Mouse (Mus musculus): ENCODE measurements around the gene Zfp385c. TPM values are rescaled to one million over a fixed set of nuclear protein-coding genes. Genes with fewer than 3 reads are reported as not detected.

The Zfp385c gene
- polyA plus RNA-seq, 1 experiment from 2014 or later = 0.11 TPM

DNA sequence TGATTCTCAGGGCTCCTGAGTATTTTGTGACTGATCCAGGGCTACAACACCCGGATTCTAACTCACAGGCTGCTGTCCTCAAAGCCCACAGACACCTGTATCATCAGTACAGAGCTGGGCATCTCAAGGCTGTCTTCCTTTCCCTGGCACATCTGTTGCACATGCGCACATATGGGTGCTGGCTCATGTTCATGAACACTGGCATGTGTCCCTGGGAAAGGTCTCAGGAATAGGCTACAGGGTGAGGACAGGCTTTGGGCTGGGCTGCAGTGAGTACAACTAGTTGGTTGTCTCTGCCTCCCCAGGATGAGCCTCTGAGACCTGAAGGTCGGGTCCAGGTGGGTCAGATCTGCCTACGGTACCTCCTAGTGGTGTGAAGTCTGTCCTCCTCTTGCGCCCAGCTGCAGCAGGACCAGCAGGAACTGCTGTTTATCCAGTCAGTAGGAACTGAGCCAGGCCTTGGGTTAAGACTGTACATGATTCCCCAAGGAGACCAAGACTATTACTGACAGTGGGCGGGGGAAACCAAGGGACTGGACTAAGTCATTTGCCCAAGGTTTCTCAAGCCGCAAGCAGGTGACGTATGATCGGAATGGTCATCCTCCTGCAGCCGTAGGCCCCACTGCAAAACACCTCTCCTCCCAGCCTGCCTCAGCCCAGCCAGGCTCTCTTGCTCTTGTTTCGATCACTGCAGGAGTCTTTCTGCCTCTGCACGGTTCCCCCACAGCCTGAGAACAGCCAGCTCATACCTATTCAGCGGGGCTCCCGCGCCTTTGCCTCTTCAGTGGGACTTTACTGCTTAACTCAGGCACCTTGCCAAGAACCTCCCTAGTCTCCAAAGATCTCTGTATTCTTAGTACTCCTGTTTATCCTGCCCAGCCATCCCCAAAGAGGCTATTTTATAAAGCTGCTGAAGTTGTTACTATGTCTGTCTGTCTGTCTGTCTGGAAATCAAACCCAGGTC, 48.4 kb downstream of the Zfp385c start:
- Histone ChIP-seq H3K4me2 (replicated peaks) (no peak overlapping the region), H3K27me3 (replicated peaks) (peaks cover 28% of the 10 kb centered on the region), H3K27ac (no peak overlapping the region), H3K4me1 (replicated peaks) (peaks cover 10% of the 10 kb centered on the region; the same call in 1 of the 2 replicates), H3K9me3 (no peaks in the 10 kb centered on the region), H3K4me3 (replicated peaks) (no peak overlapping the region), H3K36me3 (no peaks in the 10 kb centered on the region), H3K9ac (no peak overlapping the region)
- ATAC-seq = no peak
- 55% methylated on average over 15 of the region's 15 CpGs for WGBS

DNA sequence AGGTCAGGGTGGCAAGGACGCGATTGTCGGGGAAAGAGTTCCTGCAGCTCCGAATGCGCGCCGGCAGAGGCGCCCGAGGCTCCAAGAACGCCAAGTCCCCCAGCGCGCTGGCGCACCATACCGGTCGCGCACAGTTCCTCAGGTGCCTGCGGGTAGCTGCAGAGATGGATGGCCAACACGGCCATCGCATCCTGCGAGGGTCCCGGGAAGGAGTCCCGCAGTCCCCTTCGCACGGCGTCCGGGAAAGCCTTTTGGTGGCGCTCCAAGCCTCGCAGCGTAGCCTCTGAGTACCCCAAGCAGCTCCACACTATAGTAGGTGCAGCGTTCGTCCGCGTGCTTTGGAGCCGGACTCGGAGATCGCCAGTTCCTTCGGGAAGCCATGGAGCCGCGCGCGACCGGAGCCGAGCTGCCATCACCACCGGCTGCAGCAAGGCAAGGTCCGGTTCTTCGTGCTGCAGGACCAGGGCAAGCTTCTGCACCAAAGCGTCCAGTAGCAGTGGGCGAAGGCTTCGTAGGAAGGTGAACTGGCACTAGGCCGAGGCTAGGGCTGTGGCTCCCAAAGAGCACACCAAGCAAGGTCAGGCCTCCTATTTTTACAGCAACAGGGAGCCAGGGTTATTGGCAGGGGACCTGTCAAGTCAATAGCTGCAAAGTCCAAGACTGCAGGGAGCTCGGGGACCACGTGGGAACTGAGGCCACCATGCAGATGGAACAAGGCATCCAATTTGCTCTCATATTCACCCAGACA, 51.9 kb downstream of the Zfp385c start:
- Histone ChIP-seq H3K9ac (no peak overlapping the region), H3K36me3 (no peaks in the 10 kb centered on the region), H3K9me3 (no peaks in the 10 kb centered on the region), H3K4me1 (replicated peaks) (peaks cover 10% of the 10 kb centered on the region; the same call in 1 of the 2 replicates), H3K27me3 (replicated peaks) (peaks cover 23% of the 10 kb centered on the region), H3K4me3 (replicated peaks) (peak overlapping the region; percentile 34), H3K4me2 (replicated peaks) (peak overlapping the region; percentile 77), H3K27ac (no peak overlapping the region)
- ATAC-seq = peak; percentile 62
- WGBS = 8% methylated on average over 52 of the region's 52 CpGs

DNA sequence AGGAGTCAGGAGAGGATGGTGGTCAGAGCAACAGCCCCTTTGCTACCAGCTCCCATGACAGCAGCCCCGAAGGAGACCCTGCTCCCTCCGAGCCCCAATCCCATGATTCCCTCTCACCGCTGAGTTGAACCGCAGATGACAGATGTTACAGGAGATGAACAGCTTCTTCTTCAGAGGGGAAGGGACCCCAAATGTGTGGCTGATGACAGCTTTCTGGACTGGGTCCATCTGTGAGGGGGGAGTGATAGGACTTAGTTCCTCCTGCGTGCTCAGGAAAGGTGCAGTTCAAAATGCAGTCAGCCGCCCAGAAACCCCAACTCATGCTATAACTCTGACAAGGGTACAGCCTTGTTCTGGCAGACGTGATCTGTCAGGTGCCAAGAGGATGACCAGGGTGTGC, 57.7 kb downstream of the Zfp385c start:
- no peaks in the 10 kb centered on the region for H3K4me1 ChIP-seq (replicated peaks)
- H3K9me3 ChIP-seq = no peaks in the 10 kb centered on the region
- ATAC-seq = no peak
- H3K4me3 ChIP-seq (replicated peaks) = no peak overlapping the region
- no peak overlapping the region for H3K9ac ChIP-seq
- H3K27me3 ChIP-seq (replicated peaks) = peaks cover 8% of the 10 kb centered on the region
- WGBS = 72% methylated on average over 7 of the region's 7 CpGs
- no peak overlapping the region for H3K4me2 ChIP-seq (replicated peaks)
- H3K36me3 ChIP-seq = no peaks in the 10 kb centered on the region
- H3K27ac ChIP-seq = no peak overlapping the region

DNA sequence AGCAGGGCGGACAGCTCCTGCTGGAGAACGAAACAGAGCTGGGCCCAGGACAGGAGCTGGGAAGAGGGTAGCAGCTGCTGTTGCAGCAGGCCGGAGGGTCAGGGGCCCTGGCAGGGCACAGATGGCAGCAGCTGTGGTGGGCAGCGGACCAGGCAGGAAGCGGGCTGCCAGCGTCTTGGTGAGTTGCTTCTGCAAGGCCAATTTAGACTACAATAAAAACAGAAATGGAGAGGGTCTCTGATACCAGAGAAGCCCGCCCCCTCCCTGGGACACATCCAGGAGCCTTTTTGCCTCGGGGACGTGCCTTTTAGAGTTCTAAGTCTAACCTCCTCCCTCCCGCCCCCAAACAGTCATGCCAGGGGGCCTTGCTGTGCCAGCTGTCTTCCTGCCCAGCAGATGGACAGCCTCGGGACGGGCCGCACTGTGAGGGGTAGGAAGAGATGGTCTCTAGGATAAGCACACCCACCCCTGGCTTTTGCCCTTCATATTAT, 63.3 kb downstream of the Zfp385c start:
- no peaks in the 10 kb centered on the region; the same call in 1 of the 2 replicates for H3K27me3 ChIP-seq (replicated peaks)
- no peak overlapping the region for H3K9ac ChIP-seq
- H3K4me2 ChIP-seq (replicated peaks) = no peak overlapping the region
- no peak for ATAC-seq
- peaks cover 10% of the 10 kb centered on the region; the same call in 1 of the 2 replicates for H3K36me3 ChIP-seq
- H3K9me3 ChIP-seq = no peaks in the 10 kb centered on the region
- no peak overlapping the region for H3K27ac ChIP-seq
- H3K4me1 ChIP-seq (replicated peaks) = peaks cover 23% of the 10 kb centered on the region
- H3K4me3 ChIP-seq (replicated peaks) = no peak overlapping the region
- WGBS = 55% methylated on average over 13 of the region's 13 CpGs

DNA sequence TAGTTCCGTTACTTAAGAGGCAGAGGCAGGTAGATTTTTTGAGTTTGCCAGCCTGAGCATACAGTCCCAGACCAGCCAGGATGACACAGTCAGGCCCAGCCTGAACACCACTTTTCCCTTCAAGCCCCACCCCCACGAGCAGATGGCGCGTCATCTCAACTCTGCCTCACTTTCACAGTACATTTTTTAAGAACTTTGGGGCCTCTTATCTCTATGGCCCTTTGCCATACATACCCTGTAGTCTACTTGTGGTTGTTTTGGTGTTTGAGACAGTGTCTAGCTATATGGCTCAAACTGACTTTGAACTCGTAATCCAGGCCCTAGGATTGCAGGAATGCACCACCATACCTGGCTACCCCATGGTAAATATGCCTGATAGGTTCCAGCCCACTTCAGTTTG, 64.2 kb downstream of the Zfp385c start:
- Histone ChIP-seq H3K36me3 (peaks cover 10% of the 10 kb centered on the region; the same call in 1 of the 2 replicates), H3K27ac (no peak overlapping the region), H3K9ac (no peak overlapping the region), H3K4me2 (replicated peaks) (no peak overlapping the region), H3K4me1 (replicated peaks) (peaks cover 27% of the 10 kb centered on the region), H3K4me3 (replicated peaks) (no peak overlapping the region), H3K27me3 (replicated peaks) (no peaks in the 10 kb centered on the region; the same call in 1 of the 2 replicates), H3K9me3 (no peaks in the 10 kb centered on the region)
- 91% methylated on average over 5 of the region's 5 CpGs for WGBS
- ATAC-seq = no peak

DNA sequence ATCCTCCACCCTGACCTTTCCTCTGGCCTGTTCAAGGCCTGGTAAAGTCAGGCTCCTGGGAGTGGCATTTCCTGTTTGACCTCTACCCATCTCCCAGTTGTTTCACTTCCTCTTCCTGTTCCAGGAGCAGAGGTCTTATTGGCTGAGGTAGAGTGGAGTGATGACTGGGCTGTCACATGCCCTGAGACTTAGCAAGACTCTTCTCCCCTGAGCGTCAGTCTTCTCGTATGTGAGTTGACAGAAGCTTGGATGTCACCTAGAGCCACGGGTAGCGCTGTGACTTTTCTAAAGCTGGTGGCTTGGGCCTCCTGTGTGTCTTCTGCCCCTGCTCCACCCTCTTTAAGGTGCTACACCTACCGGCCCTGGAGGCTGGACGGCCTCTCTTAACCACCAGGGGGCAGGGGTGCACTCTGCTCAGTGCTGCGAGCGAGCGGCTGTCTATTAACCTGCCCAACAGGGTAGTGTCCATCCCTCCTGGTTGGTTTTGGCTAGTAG, 65.5 kb downstream of the Zfp385c start:
- peak; percentile 81 for ATAC-seq
- 0 out of 2 replicates have a peak overlapping the region, but pooled peaks have one; percentile 44 for H3K27ac ChIP-seq

DNA sequence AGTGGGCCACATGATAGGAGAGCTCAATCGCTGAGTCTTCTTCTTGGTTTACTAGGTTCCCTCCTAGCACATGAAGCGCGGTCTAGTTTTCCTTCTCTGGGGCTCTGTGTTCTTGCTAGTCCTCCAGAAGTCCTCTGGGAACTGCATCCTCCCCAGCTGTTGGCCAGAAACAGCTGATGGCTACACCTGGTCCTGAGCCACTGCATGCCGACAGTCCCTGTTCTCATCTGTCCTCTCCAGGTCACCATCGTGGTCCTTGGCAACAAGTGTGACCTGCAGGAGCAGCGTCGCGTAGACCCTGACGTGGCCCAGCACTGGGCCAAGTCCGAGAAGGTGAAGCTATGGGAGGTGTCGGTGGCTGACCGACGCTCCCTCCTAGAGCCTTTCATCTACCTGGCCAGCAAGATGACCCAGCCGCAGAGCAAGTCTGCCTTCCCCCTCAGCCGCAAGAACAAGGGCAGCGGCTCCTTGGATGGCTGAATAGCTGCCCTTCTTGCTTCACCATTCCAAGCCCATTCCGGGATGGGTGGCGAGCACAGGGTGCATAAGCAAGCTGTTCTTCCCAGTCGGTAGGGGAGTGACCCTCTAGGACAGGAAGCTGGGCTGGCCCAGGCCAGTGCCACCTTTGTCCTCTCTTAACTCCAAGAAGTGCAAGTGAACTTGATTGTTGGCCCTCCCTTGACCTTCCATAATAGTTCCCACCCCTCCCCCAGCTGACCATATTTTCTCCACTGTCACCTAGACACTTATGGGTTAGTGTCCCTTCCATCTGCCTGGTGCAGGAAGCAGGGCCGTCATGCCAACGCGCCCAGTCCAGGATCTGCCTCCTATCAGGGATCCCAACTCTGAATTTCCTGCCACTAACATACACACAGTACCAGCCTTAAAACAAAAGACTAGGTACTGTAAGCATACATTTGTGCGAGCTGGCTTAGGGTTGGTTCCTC, 66.2 kb downstream of the Zfp385c start:
- Histone ChIP-seq H3K9me3 (no peaks in the 10 kb centered on the region), H3K27ac (no peak overlapping the region), H3K4me3 (replicated peaks) (no peak overlapping the region), H3K36me3 (peaks cover 10% of the 10 kb centered on the region; the same call in 1 of the 2 replicates), H3K4me2 (replicated peaks) (no peak overlapping the region), H3K9ac (no peak overlapping the region), H3K27me3 (replicated peaks) (no peaks in the 10 kb centered on the region; the same call in 1 of the 2 replicates), H3K4me1 (replicated peaks) (peaks cover 27% of the 10 kb centered on the region)
- ATAC-seq = no peak
- 93% methylated on average over 23 of the region's 23 CpGs for WGBS

More for the DNA sequence above, 65.5 kb downstream of the Zfp385c start:
- peaks cover 10% of the 10 kb centered on the region; the same call in 1 of the 2 replicates for H3K36me3 ChIP-seq
- 23% methylated on average over 9 of the region's 9 CpGs for WGBS
- no peak overlapping the region for H3K4me2 ChIP-seq (replicated peaks)
- H3K27me3 ChIP-seq (replicated peaks) = no peaks in the 10 kb centered on the region; the same call in 1 of the 2 replicates
- no peaks in the 10 kb centered on the region for H3K9me3 ChIP-seq
- peaks cover 27% of the 10 kb centered on the region for H3K4me1 ChIP-seq (replicated peaks)
- no peak overlapping the region for H3K9ac ChIP-seq
- H3K4me3 ChIP-seq (replicated peaks) = no peak overlapping the region

DNA sequence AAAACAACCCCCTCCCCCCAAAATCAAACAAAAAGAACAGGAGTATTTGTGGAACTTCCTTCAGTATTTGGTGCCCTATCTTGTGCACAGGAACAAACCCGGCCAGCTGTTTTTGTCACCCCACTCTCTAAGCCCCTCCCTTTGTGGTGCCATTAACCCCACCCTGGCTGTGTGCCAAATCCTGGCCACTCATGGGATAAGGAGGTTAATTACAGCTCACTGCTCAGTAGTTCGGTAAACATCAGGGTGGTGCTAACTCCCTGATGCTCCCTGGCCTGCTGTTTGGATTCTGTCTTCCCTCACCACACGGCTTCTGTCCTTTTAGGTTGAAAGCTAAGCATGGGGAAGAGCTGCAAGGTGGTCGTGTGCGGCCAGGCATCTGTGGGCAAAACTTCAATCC, 68.4 kb downstream of the Zfp385c start:
- H3K9ac ChIP-seq = peak overlapping the region; percentile 34; the same call in 1 of the 2 replicates
- peak overlapping the region; percentile 49 for H3K27ac ChIP-seq
- peaks cover 10% of the 10 kb centered on the region; the same call in 1 of the 2 replicates for H3K36me3 ChIP-seq
- peak overlapping the region; percentile 46 for H3K4me2 ChIP-seq (replicated peaks)
- WGBS = 36% methylated on average over 5 of the region's 5 CpGs
- peak overlapping the region; percentile 71 for H3K4me3 ChIP-seq (replicated peaks)
- no peaks in the 10 kb centered on the region for H3K9me3 ChIP-seq
- H3K4me1 ChIP-seq (replicated peaks) = peaks cover 29% of the 10 kb centered on the region
- ATAC-seq = no peak
- no peaks in the 10 kb centered on the region; the same call in 1 of the 2 replicates for H3K27me3 ChIP-seq (replicated peaks)

DNA sequence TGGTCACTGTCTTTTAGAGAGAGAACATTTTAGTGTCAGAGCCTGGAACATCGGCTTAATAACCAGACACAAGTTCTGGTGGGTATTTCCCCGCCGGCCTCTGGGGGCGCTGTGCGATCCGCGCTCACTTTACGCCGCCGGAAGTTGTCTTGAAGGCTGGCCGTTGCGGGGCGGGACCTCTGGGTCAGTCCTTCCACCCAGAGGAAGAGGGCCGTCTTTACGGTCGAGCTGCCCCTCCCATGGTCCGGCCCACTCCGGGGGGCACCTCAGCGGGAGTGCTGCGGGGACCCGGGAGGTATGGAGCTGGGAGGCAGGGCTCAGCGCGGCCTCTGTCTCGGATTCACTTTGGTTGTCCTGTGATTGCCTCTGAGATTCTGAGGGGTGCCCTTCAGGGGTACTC, 69.5 kb downstream of the Zfp385c start:
- Histone ChIP-seq H3K4me2 (replicated peaks) (peak overlapping the region; percentile 46), H3K27me3 (replicated peaks) (no peaks in the 10 kb centered on the region), H3K27ac (peak overlapping the region; percentile 92), H3K9me3 (no peaks in the 10 kb centered on the region), H3K4me1 (replicated peaks) (peaks cover 29% of the 10 kb centered on the region), H3K4me3 (replicated peaks) (peak overlapping the region; percentile 71), H3K36me3 (peaks cover 10% of the 10 kb centered on the region; the same call in 1 of the 2 replicates), H3K9ac (peak overlapping the region; percentile 78)
- ATAC-seq = peak; percentile 81
- under 1% methylated on average over 24 of the region's 24 CpGs for WGBS

DNA sequence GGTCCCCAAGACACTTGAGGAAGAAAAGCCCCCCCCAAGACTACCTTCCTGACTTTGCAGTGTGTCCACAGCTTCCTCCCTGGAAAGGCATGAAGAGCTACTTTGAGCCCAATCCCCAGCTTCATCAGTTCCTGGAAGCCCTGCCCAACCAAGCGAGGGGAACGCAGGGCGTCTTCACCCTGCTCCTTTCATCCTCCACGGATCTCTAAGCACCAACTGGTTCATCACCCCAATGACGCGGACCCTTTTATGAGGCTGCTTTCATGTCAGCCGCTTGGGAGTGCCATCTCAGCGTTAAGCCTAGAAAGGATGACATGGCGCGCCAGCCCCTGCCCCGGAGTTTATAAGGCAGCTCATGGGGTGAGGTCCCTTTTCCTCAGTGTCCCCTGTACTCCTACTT, 72.3 kb downstream of the Zfp385c start, which contains the start of gene Dnajc7:
Gene Dnajc7, minus strand, starts transcription at position 187 of the 400 bp plus-strand sequence.
- peaks cover 4% of the 10 kb centered on the region; the same call in 1 of the 2 replicates for H3K36me3 ChIP-seq
- H3K4me1 ChIP-seq (replicated peaks) = peaks cover 27% of the 10 kb centered on the region
- peak within 1 kb of the TSS; percentile 86 for H3K4me2 ChIP-seq (replicated peaks)
- no peak for ATAC-seq
- H3K27ac ChIP-seq = peak within 1 kb of the TSS; percentile 92
- H3K4me3 ChIP-seq (replicated peaks) = peak within 1 kb of the TSS; percentile 92
- WGBS = 3% methylated on average over 11 of the region's 11 CpGs
- H3K9ac ChIP-seq = peak within 1 kb of the TSS; percentile 93
- H3K9me3 ChIP-seq = no peaks in the 10 kb centered on the region
- no peaks in the 10 kb centered on the region for H3K27me3 ChIP-seq (replicated peaks)

DNA sequence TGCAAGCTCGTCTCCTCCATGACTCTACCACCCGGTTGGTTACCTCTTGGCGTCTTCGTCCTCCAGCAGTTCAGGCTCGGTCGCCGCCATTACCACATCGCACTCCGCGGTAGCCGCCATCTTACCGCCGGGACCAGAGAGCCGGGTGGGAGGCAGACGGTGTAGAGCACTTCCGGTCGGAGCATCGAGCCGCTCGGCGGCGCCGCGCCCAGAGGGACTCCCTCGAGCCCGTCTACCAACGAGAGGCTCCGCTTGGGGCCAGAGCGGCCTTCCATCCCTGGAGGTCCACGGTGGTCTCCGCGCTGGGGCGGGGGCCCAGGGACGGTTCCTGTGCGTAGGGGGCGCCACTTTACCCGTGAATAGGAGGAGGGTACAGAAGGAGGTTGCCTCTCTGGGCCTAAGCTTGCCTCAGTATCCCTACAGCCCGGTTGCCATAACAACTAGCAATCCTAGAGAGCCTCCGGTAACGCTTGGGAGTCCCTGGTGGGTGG, 72.7 kb downstream of the Zfp385c start:
- Histone ChIP-seq H3K36me3 (no peaks in the 10 kb centered on the region), H3K4me2 (replicated peaks) (peak overlapping the region; percentile 86), H3K27ac (peak overlapping the region; percentile 92), H3K9ac (peak overlapping the region; percentile 93), H3K4me1 (replicated peaks) (peaks cover 22% of the 10 kb centered on the region), H3K9me3 (no peaks in the 10 kb centered on the region), H3K27me3 (replicated peaks) (no peaks in the 10 kb centered on the region), H3K4me3 (replicated peaks) (peak overlapping the region; percentile 92)
- peak; percentile 95 for ATAC-seq
- under 1% methylated on average over 40 of the region's 40 CpGs for WGBS

Measured in intestine, embryonic 15.5 days (tissue).